Mouse (Mus musculus) stomach, postnatal 0 days (tissue): Measurements from ENCODE around the gene Smim17.
"Not testable (repeated sequence)": the region's sequence is repeated elsewhere in the genome, so short reads cannot be mapped to it uniquely, and the experiment has no call there.

Source experiments
- CTCF ChIP-seq: IDR thresholded peaks from 2 replicates; pipeline ENCODE4 v1.5.1; 2016; ENCODE audit warnings: antibody characterized with exemption, low read depth, mild to moderate bottlenecking, moderate library complexity
- EP300 ChIP-seq: optimal IDR thresholded peaks from 2 replicates; pipeline ENCODE3; 2016; ENCODE audit warnings: antibody characterized with exemption

DNA sequence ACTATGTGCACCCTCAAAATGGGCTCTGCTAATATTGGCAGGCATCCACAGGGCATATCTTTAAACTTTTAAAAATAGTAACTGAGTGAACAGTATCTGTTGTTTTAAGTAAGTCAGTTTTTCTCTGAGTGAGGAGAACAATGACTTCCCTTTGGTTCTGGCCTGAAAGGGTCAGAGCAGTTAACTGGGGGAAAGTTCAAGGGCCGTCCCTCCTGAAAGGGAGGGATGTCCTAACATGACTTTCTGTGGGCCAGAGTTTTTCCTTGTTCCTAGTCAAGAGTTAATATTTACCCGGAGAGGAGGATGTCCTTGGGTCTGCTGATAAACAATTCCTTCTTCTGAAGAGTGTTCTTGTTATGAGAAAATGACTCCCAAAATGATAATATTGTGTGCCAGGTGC lies 79.1 kb downstream of the Smim17 start:
- not testable (repeated sequence) for TF ChIP-seq CTCF, EP300
